Mouse (Mus musculus): Measurements from ENCODE around the gene Vmn1r128.
"Not testable (repeated sequence)": the region's sequence is repeated elsewhere in the genome, so short reads cannot be mapped to it uniquely, and the experiment has no call there.

The Vmn1r128 gene

GRCm38 (mm10) chr7:21349073-21349472, at the start of gene Vmn1r128:
Gene Vmn1r128 (plus strand): TSS chr7:21349373.
- not testable (repeated sequence) for DNase-seq (ENCODE audit: low read depth, low spot score)

GRCm38 (mm10) chr7:21301367-21301766, 47.8 kb upstream of the Vmn1r128 start, which contains the start of gene Vmn1r126:
Gene Vmn1r126 (minus strand): TSS chr7:21301467.
- DNase-seq (ENCODE audit: low read depth, low spot score): not testable (repeated sequence)

GRCm38 (mm10) chr7:21319761-21320160, 29.4 kb upstream of the Vmn1r128 start, which contains the start of gene Vmn1r127:
Gene Vmn1r127 (minus strand): TSS chr7:21319861.
- not testable (repeated sequence) for DNase-seq (ENCODE audit: low read depth, low spot score)

GRCm38 (mm10) chr7:21361191-21361590, 12.0 kb downstream of the Vmn1r128 start, which contains the start of gene Vmn1r129:
Gene Vmn1r129 (minus strand): TSS chr7:21361291.
- DNase-seq (ENCODE audit: low read depth, low spot score): not testable (repeated sequence)
